In genomic region chr13:64214891-64215290, GRCm38 (mm10) we compare ENCODE assay signal across 19 mouse cellular contexts. TPM values are rescaled to one million over a fixed set of nuclear protein-coding genes. Genes with fewer than 3 reads are reported as not detected.
DNase-seq lines count a peak whose midpoint lies in the region; ATAC-seq and TF ChIP-seq lines count a peak whose summit lies in the region.
"Had no signal": no experiment of that assay in that cellular context is flagged by ENCODE, and none has a peak within 500 bp of the region (broad histone marks: within the 10 kb centered on the region; RNA-seq: fewer than 3 reads in every experiment).

No protein-coding gene starts in this region.

- H3K4me1 ChIP-seq in forebrain, postnatal 0 days (ENCODE audit: insufficient read depth), result no peaks in the 10 kb centered on the region
- H3K4me1 ChIP-seq in forebrain, embryonic 12.5 days, result no peaks in the 10 kb centered on the region
- H3K4me1 ChIP-seq: embryonic facial prominence, embryonic 12.5 days; forebrain, embryonic 10.5 days; forebrain, embryonic 13.5 days; forebrain, embryonic 15.5 days had no signal

- no peak overlapping the region for H3K27ac ChIP-seq in forebrain, postnatal 0 days (ENCODE audit: low read depth, low read length)
- H3K27ac ChIP-seq in forebrain, embryonic 12.5 days, result no peak overlapping the region
- H3K27ac ChIP-seq: embryonic facial prominence, embryonic 12.5 days; forebrain, embryonic 10.5 days; forebrain, embryonic 13.5 days; forebrain, embryonic 15.5 days had no signal

- WGBS in forebrain, postnatal 0 days, result 80% methylated on average over 5 of the region's 5 CpGs
- WGBS in forebrain, embryonic 12.5 days, result 94% methylated on average over 5 of the region's 5 CpGs

- no peaks in the 10 kb centered on the region for H3K27me3 ChIP-seq in forebrain, postnatal 0 days (ENCODE audit: insufficient read depth, low read length)
- no peaks in the 10 kb centered on the region for H3K27me3 ChIP-seq in forebrain, embryonic 12.5 days
- H3K27me3 ChIP-seq: embryonic facial prominence, embryonic 12.5 days; forebrain, embryonic 13.5 days; forebrain, embryonic 15.5 days had no signal

- peak; percentile 5 for DNase-seq in forebrain, postnatal 0 days
- peak; percentile 22 to 31 for DNase-seq in right cerebral cortex, postnatal 10 days (ENCODE audit: low spot score in 2 of 2)
- DNase-seq in right cerebral cortex, adult 18-20 months, result no peak
- DNase-seq: adrenal gland, adult 2 months; adrenal gland, postnatal 10 days; adrenal gland, postnatal 25 days; cerebellum, adult 11 months; cerebellum, adult 18-20 months; cerebellum, adult 8-10 months; cerebellum, adult 9-11 months; cerebellum, postnatal 14 days; cerebellum, postnatal 36 days; embryo, embryonic 11 days had no signal

- no peaks in the 10 kb centered on the region for H3K36me3 ChIP-seq in forebrain, postnatal 0 days (ENCODE audit: insufficient read depth)
- no peaks in the 10 kb centered on the region for H3K36me3 ChIP-seq in forebrain, embryonic 12.5 days (replicated peaks)
- H3K36me3 ChIP-seq: forebrain, embryonic 15.5 days had no signal

- no peak for TF ChIP-seq CTCF in forebrain, postnatal 0 days (IDR thresholded peaks at IDR 0.05; ENCODE audit: low read depth)

- H3K9me3 ChIP-seq in forebrain, postnatal 0 days (ENCODE audit: low read length), result no peaks in the 10 kb centered on the region
- no peaks in the 10 kb centered on the region for H3K9me3 ChIP-seq in forebrain, embryonic 12.5 days
- H3K9me3 ChIP-seq: embryonic facial prominence, embryonic 12.5 days; forebrain, embryonic 10.5 days; forebrain, embryonic 13.5 days; forebrain, embryonic 15.5 days had no signal

- H3K4me3 ChIP-seq in forebrain, postnatal 0 days (ENCODE audit: low read depth, low read length), result no peak overlapping the region
- no peak overlapping the region for H3K4me3 ChIP-seq in forebrain, embryonic 12.5 days (replicated peaks)
- H3K4me3 ChIP-seq: embryonic facial prominence, embryonic 12.5 days; erythroblast, embryonic 14.5 days; forebrain, embryonic 10.5 days; forebrain, embryonic 13.5 days; forebrain, embryonic 15.5 days had no signal

- no peak overlapping the region for H3K4me2 ChIP-seq in forebrain, postnatal 0 days (ENCODE audit: low read depth)
- H3K4me2 ChIP-seq in forebrain, embryonic 12.5 days, result no peak overlapping the region
- H3K4me2 ChIP-seq: embryonic facial prominence, embryonic 12.5 days; forebrain, embryonic 13.5 days; forebrain, embryonic 15.5 days had no signal

- no peak overlapping the region for H3K9ac ChIP-seq in forebrain, postnatal 0 days
- H3K9ac ChIP-seq in forebrain, embryonic 12.5 days, result no peak overlapping the region
- H3K9ac ChIP-seq: embryonic facial prominence, embryonic 12.5 days; forebrain, embryonic 13.5 days; forebrain, embryonic 15.5 days had no signal

- ATAC-seq in forebrain, postnatal 0 days, result peak; percentile 79
- ATAC-seq in forebrain, embryonic 12.5 days (ENCODE audit: low FRiP score), result no peak
- ATAC-seq: forebrain, embryonic 13.5 days; forebrain, embryonic 15.5 days had no signal

RNA-seq across cellular contexts. Expression of gene Habp4, which starts 53.3 kb away (rescaled TPM):
- 34.3 and 37.7 TPM in 2 replicates for total RNA-seq in forebrain, postnatal 0 days (2014; rRNA removed)
- 34.2 and 41.1 TPM in 2 replicates for polyA plus RNA-seq in forebrain, postnatal 0 days (2015; fragmentation: Nextera tagmentation; extraction: Ambion mirVana)
- 20.0 and 20.6 TPM in 2 replicates for polyA plus RNA-seq in forebrain, embryonic 12.5 days (2016; fragmentation: Nextera tagmentation; extraction: Ambion mirVana)
